Mouse (Mus musculus) gastrocnemius, postnatal 4 days (tissue): ENCODE measurements around the gene Kcne2. TPM values are rescaled to one million over a fixed set of nuclear protein-coding genes. Genes with fewer than 3 reads are reported as not detected.

Source experiments
- total RNA-seq, 2 experiments: library from RNA; stranded (reverse); gene quantifications; 2 replicates each; pipeline ENCODE4 v1.2.3; 2021

Kcne2 gene
- total RNA-seq, 2 experiments from 2014 or later = not detected

Other genes starting within 250 kb of the Kcne2 start
- gene Mrps6, start 234.1 kb upstream of the Kcne2 start, total RNA-seq = 10 to 100 TPM; 20.9 to 23.8 TPM
- under 1 TPM in 1 of 2 experiments, not detected in 1; 0.32 TPM for gene Gm49711, start 234.1 kb upstream of the Kcne2 start, total RNA-seq
- gene Slc5a3, start 234.1 kb upstream of the Kcne2 start, total RNA-seq = 1 to 10 TPM; 5.2 to 8.8 TPM
- 10 to 100 TPM; 71.7 to 72.1 TPM for gene Smim11, start 8.9 kb downstream of the Kcne2 start, total RNA-seq
- gene Fam243, start 29.1 kb downstream of the Kcne2 start, total RNA-seq = not detected
- gene Kcne1, start 67.1 kb downstream of the Kcne2 start, total RNA-seq = not detected
- 10 to 100 TPM; 31.1 to 37.8 TPM for gene Rcan1, start 178.5 kb downstream of the Kcne2 start, total RNA-seq
- under 1 TPM; 0.20 to 0.23 TPM for gene Clic6, start 193.3 kb downstream of the Kcne2 start, total RNA-seq